Mouse (Mus musculus) activated CD4-positive, CD25-positive, alpha-beta regulatory T cell, adult 9 weeks (primary cell): Measurements from ENCODE around the gene Tnfsf11. TPM values are rescaled to one million over a fixed set of nuclear protein-coding genes. Genes with fewer than 3 reads are reported as not detected.

ENCODE experiments used
- polyA plus RNA-seq: library from polyadenylated mRNA; unstranded; fragments of 100-300 nt; shearing (Covaris generic); gene quantifications from one replicate; pipeline ENCODE4 v1.2.1, GENCODE M21; 2017

Tnfsf11 gene
- polyA plus RNA-seq: 14.2 TPM

DNA sequence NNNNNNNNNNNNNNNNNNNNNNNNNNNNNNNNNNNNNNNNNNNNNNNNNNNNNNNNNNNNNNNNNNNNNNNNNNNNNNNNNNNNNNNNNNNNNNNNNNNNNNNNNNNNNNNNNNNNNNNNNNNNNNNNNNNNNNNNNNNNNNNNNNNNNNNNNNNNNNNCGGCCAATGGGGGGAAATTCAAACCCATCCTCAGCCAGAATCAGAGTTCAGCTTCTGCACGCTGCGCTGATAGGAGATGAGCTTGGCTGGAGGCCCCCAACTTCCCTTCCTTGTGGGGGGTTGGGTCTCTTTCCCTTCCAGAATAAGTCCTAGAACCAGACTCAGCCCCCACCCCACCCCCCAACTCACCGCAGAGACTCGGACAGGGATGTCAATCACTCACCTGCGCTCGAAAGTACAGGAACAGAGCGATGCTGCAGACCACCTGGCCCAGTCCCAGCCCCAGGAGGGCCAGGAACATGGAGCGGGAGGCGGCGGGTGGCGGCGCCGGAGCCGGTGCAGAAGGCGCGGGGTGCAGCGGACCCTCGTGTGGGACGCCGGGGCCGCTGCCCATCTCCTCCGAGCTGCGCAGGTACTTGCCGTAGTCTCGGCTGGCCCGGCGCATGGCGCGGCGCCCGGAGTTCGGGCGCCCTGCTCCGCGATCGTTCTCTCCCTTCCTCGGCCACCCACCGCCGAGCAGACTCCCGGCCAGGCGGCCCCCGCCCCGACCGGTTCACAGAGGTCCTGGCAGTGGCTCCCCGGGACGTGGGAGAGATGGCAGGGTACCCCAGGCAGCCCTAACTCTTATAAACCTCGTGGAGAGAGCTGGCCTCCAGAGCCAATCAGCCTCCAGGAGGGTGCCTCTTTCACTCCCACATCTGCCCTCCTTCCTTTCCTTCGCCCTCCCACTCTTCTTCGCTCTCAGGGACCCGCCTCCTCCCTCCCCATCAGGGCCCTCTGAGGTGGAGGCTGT lies at the start of gene Tnfsf11:
TSS of gene Tnfsf11 (minus strand) at position 758 of the 952 bp plus-strand sequence.

Other genes with a start within 250 kb of the Tnfsf11 start
- gene Fam216b, start 219.0 kb downstream of the Tnfsf11 start, polyA plus RNA-seq: not detected
- 12.9 TPM for gene Akap11, start 228.8 kb upstream of the Tnfsf11 start, polyA plus RNA-seq